Mouse (Mus musculus) erythroblast, embryonic 14.5 days (primary cell): ENCODE measurements around the gene Zfyve9.

Source experiments
- GATA1 ChIP-seq: IDR thresholded peaks from 2 replicates; pipeline ENCODE4 v1.6.1; 2012; ENCODE audit warnings: low read length, inconsistent platforms, mixed read lengths
- TAL1 ChIP-seq: IDR thresholded peaks from 3 replicates; pipeline ENCODE4 v1.6.1; 2012; ENCODE audit warnings: low read length, inconsistent platforms, mixed read lengths

DNA sequence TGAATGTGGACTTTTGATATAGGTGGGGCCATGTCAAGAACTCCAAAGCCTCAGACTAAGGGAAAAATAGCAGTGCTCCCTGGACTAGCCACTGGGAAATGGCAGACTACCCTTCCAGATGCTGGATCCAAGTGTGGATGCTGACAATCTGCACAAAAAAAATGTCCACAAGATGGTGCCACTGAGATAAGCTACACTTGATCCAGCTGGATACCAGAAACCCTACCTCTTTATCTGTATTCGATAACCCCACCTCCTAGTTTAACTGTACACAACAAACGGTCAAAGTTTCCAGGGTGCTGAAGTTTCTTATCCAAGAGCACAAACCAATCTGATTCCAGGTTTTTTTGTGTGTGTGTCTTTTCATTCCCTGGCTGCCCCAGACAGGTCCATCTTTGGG lies 116.2 kb downstream of the Zfyve9 start:
- TF ChIP-seq GATA1 (no peak), TAL1 (no peak)
